Mouse (Mus musculus): ENCODE measurements around the gene Mmp24. TPM values are rescaled to one million over a fixed set of nuclear protein-coding genes. Genes with fewer than 3 reads are reported as not detected.

The Mmp24 gene
- polyA plus RNA-seq, 1 experiment from 2014 or later: not detected

GRCm38 (mm10) chr2:155786905-155787304 is 11.8 kb downstream of the Mmp24 start:
- Histone ChIP-seq H3K4me1 (ENCODE audit: control insufficient read depth in 2 of 2, insufficient read depth in 2 of 2, low read length in 2 of 2) (no peaks in the 10 kb centered on the region), H3K27me3 (ENCODE audit: control insufficient read depth, insufficient read depth, low read length) (peaks cover 3% of the 10 kb centered on the region), H3K9me3 (ENCODE audit: control insufficient read depth, low read length) (no peaks in the 10 kb centered on the region), H3K9ac (ENCODE audit: low read length) (no peak overlapping the region), H3K27ac (replicated peaks in 1 of 2; ENCODE audit: control insufficient read depth in 1 of 2, insufficient read depth in 1 of 2, low read depth in 2 of 2, low read length in 2 of 2) (no peak overlapping the region), H3K36me3 (ENCODE audit: control insufficient read depth, insufficient read depth, low read length) (no peaks in the 10 kb centered on the region), H3K4me2 (ENCODE audit: low read length) (no peak overlapping the region), H3K4me3 (ENCODE audit: control insufficient read depth in 1 of 2, insufficient read depth in 1 of 2, low read depth in 1 of 2, low read length in 2 of 2) (no peak overlapping the region)
- WGBS: 70% methylated on average over 5 of the region's 5 CpGs
- no peak for ATAC-seq (ENCODE audit: insufficient number of reproducible peaks, insufficient read depth, low FRiP score, low read depth)

- ATAC-seq (ENCODE audit: insufficient number of reproducible peaks, insufficient read depth, low FRiP score, low read depth): no peak
- 56% methylated on average over 18 of the region's 18 CpGs for WGBS
- H3K27ac ChIP-seq (replicated peaks in 1 of 2; ENCODE audit: control insufficient read depth in 1 of 2, insufficient read depth in 1 of 2, low read depth in 2 of 2, low read length in 2 of 2): no peak overlapping the region
- H3K4me3 ChIP-seq (ENCODE audit: control insufficient read depth in 1 of 2, insufficient read depth in 1 of 2, low read depth in 1 of 2, low read length in 2 of 2): no peak overlapping the region
- H3K27me3 ChIP-seq (ENCODE audit: control insufficient read depth, insufficient read depth, low read length): peaks cover 3% of the 10 kb centered on the region
- no peaks in the 10 kb centered on the region for H3K4me1 ChIP-seq (ENCODE audit: control insufficient read depth in 2 of 2, insufficient read depth in 2 of 2, low read length in 2 of 2)
- no peak overlapping the region for H3K4me2 ChIP-seq (ENCODE audit: low read length)
- no peaks in the 10 kb centered on the region for H3K9me3 ChIP-seq (ENCODE audit: control insufficient read depth, low read length)
- H3K9ac ChIP-seq (ENCODE audit: low read length): no peak overlapping the region
- H3K36me3 ChIP-seq (ENCODE audit: control insufficient read depth, insufficient read depth, low read length): no peaks in the 10 kb centered on the region
These were observed 13.1 kb downstream of the Mmp24 start for GRCm38 (mm10) chr2:155787949-155788931.

GRCm38 (mm10) chr2:155792899-155793298 is 17.8 kb downstream of the Mmp24 start:
- H3K4me3 ChIP-seq (ENCODE audit: control insufficient read depth in 1 of 2, insufficient read depth in 1 of 2, low read depth in 1 of 2, low read length in 2 of 2): no peak overlapping the region
- no peaks in the 10 kb centered on the region; the same call in none of the 2 replicates for H3K27me3 ChIP-seq (ENCODE audit: control insufficient read depth, insufficient read depth, low read length)
- H3K9ac ChIP-seq (ENCODE audit: low read length): no peak overlapping the region
- H3K27ac ChIP-seq (replicated peaks in 1 of 2; ENCODE audit: control insufficient read depth in 1 of 2, insufficient read depth in 1 of 2, low read depth in 2 of 2, low read length in 2 of 2): no peak overlapping the region
- no peaks in the 10 kb centered on the region for H3K36me3 ChIP-seq (ENCODE audit: control insufficient read depth, insufficient read depth, low read length)
- H3K4me2 ChIP-seq (ENCODE audit: low read length): no peak overlapping the region
- no peak for ATAC-seq (ENCODE audit: insufficient number of reproducible peaks, insufficient read depth, low FRiP score, low read depth)
- WGBS: 36% methylated on average over 12 of the region's 12 CpGs
- H3K4me1 ChIP-seq (ENCODE audit: control insufficient read depth in 2 of 2, insufficient read depth in 2 of 2, low read length in 2 of 2): no peaks in the 10 kb centered on the region
- no peaks in the 10 kb centered on the region for H3K9me3 ChIP-seq (ENCODE audit: control insufficient read depth, low read length)

- Histone ChIP-seq H3K4me2 (ENCODE audit: low read length) (no peak overlapping the region), H3K9ac (ENCODE audit: low read length) (no peak overlapping the region), H3K4me3 (ENCODE audit: control insufficient read depth in 1 of 2, insufficient read depth in 1 of 2, low read depth in 1 of 2, low read length in 2 of 2) (no peak overlapping the region), H3K27ac (replicated peaks in 1 of 2; ENCODE audit: control insufficient read depth in 1 of 2, insufficient read depth in 1 of 2, low read depth in 2 of 2, low read length in 2 of 2) (no peak overlapping the region), H3K36me3 (ENCODE audit: control insufficient read depth, insufficient read depth, low read length) (no peaks in the 10 kb centered on the region), H3K9me3 (ENCODE audit: control insufficient read depth, low read length) (no peaks in the 10 kb centered on the region), H3K27me3 (ENCODE audit: control insufficient read depth, insufficient read depth, low read length) (no peaks in the 10 kb centered on the region), H3K4me1 (ENCODE audit: control insufficient read depth in 2 of 2, insufficient read depth in 2 of 2, low read length in 2 of 2) (no peaks in the 10 kb centered on the region)
- WGBS: 79% methylated on average over 12 of the region's 12 CpGs
- no peak for ATAC-seq (ENCODE audit: insufficient number of reproducible peaks, insufficient read depth, low FRiP score, low read depth)
These were observed 19.7 kb downstream of the Mmp24 start for GRCm38 (mm10) chr2:155794674-155795445.

DNA sequence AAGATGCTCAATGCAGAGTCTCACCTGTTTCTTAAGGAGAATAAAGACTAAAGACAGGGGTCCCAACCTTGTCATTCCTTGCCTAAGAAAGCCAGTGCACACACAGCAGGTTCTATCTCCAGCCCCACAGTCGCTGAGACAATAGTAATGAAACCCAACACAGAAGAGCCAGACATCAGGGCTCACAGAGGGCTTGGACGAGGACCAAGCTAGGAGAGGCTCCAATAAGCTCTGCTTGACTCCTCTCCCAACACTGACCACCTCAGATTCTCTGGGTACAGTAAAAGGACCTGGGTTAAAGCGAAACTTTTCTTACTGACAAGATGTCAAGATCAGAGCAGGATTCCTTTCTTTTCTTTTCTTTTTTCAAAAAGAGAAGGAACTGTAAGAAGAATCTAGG is 23.5 kb downstream of the Mmp24 start:
- Histone ChIP-seq H3K4me3 (ENCODE audit: control insufficient read depth in 1 of 2, insufficient read depth in 1 of 2, low read depth in 1 of 2, low read length in 2 of 2) (no peak overlapping the region), H3K9me3 (ENCODE audit: control insufficient read depth, low read length) (no peaks in the 10 kb centered on the region), H3K4me2 (ENCODE audit: low read length) (no peak overlapping the region), H3K9ac (ENCODE audit: low read length) (no peak overlapping the region), H3K36me3 (ENCODE audit: control insufficient read depth, insufficient read depth, low read length) (no peaks in the 10 kb centered on the region), H3K4me1 (ENCODE audit: control insufficient read depth in 2 of 2, insufficient read depth in 2 of 2, low read length in 2 of 2) (no peaks in the 10 kb centered on the region), H3K27me3 (ENCODE audit: control insufficient read depth, insufficient read depth, low read length) (no peaks in the 10 kb centered on the region), H3K27ac (replicated peaks in 1 of 2; ENCODE audit: control insufficient read depth in 1 of 2, insufficient read depth in 1 of 2, low read depth in 2 of 2, low read length in 2 of 2) (no peak overlapping the region)
- ATAC-seq (ENCODE audit: insufficient number of reproducible peaks, insufficient read depth, low FRiP score, low read depth): no peak
- 51% methylated on average over 3 of the region's 3 CpGs for WGBS

DNA sequence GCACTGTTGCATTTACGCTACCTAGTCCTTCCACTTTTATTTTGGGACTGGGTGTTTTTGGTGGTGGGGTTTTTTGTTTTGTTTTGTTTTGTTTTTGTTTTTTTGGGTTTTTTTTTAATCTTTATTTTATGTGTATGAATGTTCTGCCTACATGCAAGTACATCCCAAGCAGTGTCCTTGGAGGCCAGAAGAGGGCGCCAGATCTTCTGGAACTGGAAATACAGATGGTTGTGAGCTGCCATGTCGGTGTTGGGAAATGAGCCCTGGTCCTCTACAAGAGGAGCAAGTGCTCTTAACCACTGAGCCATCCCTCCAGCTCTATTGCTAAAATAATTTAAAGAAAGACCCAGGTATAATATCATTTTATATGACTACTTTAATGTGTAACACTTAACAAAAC is 27.6 kb downstream of the Mmp24 start:
- Histone ChIP-seq H3K27ac (replicated peaks in 1 of 2; ENCODE audit: control insufficient read depth in 1 of 2, insufficient read depth in 1 of 2, low read depth in 2 of 2, low read length in 2 of 2) (no peak overlapping the region), H3K9me3 (ENCODE audit: control insufficient read depth, low read length) (no peaks in the 10 kb centered on the region), H3K4me1 (ENCODE audit: control insufficient read depth in 2 of 2, insufficient read depth in 2 of 2, low read length in 2 of 2) (peaks cover 7 to 8% of the 10 kb centered on the region in 2 experiments; a peak in 3 of 4 replicates), H3K27me3 (ENCODE audit: control insufficient read depth, insufficient read depth, low read length) (no peaks in the 10 kb centered on the region), H3K36me3 (ENCODE audit: control insufficient read depth, insufficient read depth, low read length) (no peaks in the 10 kb centered on the region), H3K4me2 (ENCODE audit: low read length) (no peak overlapping the region), H3K4me3 (ENCODE audit: control insufficient read depth in 1 of 2, insufficient read depth in 1 of 2, low read depth in 1 of 2, low read length in 2 of 2) (no peak overlapping the region), H3K9ac (ENCODE audit: low read length) (no peak overlapping the region)
- ATAC-seq (ENCODE audit: insufficient number of reproducible peaks, insufficient read depth, low FRiP score, low read depth): no peak
- 58% methylated on average over 3 of the region's 3 CpGs for WGBS

DNA sequence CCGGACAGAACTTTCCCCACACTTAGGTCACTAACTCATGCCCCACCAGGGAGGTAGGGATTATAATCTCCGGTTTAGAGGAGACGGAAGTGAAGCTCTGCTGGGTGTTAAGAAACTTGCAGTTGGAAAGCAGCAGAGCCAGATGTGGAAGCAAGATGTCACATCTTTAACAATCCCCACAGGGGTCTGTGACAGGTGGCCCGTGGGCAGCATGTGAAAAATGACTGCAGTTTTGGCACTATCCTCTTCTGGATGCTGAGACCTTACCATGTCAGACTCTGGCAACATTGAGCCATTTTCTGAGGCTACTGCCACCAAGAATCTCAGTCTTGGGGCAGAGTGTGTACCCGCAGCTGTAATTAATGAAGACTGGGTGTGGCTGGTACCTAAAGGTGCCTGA is 28.9 kb downstream of the Mmp24 start:
- H3K27ac ChIP-seq (replicated peaks in 1 of 2; ENCODE audit: control insufficient read depth in 1 of 2, insufficient read depth in 1 of 2, low read depth in 2 of 2, low read length in 2 of 2): no peak overlapping the region
- no peak for ATAC-seq (ENCODE audit: insufficient number of reproducible peaks, insufficient read depth, low FRiP score, low read depth)
- no peaks in the 10 kb centered on the region for H3K36me3 ChIP-seq (ENCODE audit: control insufficient read depth, insufficient read depth, low read length)
- peaks cover 7 to 8% of the 10 kb centered on the region in 2 experiments; a peak in 3 of 4 replicates for H3K4me1 ChIP-seq (ENCODE audit: control insufficient read depth in 2 of 2, insufficient read depth in 2 of 2, low read length in 2 of 2)
- 56% methylated on average over 5 of the region's 5 CpGs for WGBS
- H3K9ac ChIP-seq (ENCODE audit: low read length): no peak overlapping the region
- H3K9me3 ChIP-seq (ENCODE audit: control insufficient read depth, low read length): no peaks in the 10 kb centered on the region
- no peak overlapping the region for H3K4me2 ChIP-seq (ENCODE audit: low read length)
- H3K27me3 ChIP-seq (ENCODE audit: control insufficient read depth, insufficient read depth, low read length): no peaks in the 10 kb centered on the region
- no peak overlapping the region for H3K4me3 ChIP-seq (ENCODE audit: control insufficient read depth in 1 of 2, insufficient read depth in 1 of 2, low read depth in 1 of 2, low read length in 2 of 2)

Measured in heart, embryonic 14.5 days (tissue).